Mouse (Mus musculus): ENCODE results near the gene H2-Q10.
"Not testable (repeated sequence)": the region's sequence is repeated elsewhere in the genome, so short reads cannot be mapped to it uniquely, and the experiment has no call there.

DNA sequence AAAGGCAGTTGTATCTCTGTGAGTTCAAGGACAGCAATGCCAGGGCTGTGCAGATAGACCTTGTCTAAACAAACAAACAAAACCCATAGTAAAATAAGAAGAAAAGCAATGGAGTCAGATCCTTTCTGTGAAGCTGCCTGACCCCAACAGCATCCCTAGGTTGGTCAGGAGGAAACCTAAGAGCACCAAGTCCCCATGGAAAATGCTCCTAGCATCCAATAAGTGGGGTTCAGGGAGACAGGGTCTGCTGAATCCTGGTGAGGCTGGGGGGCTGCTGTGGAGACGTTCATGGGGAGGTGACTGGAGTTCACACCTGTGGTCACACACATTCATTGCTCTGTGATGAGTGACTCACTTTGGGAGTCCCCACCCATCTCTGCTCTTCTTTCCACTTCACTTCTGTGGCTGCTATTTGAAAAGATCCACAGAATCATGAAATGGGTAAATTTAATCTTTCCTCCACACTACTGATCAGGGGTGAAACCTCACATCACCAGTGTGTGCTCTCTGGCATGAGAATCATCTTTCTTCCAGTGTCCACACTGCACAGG, 32.4 kb upstream of the H2-Q10 start:
- not testable (repeated sequence) for TF ChIP-seq CTCF (IDR thresholded peaks at IDR 0.05); POLR2A (IDR thresholded peaks at IDR 0.05; ENCODE audit: insufficient read depth, low read depth, low read length)

Measured in heart, adult 2 months (tissue).